Mouse (Mus musculus) testis, postnatal 14 days (tissue): Measurements from ENCODE around the gene H2-Ab1.

ENCODE experiments used
- DNase-seq: peaks from one replicate; pipeline ENCODE4 v3.0.0; 2021; ENCODE audit warnings: low spot score

H2-Ab1 gene

DNA sequence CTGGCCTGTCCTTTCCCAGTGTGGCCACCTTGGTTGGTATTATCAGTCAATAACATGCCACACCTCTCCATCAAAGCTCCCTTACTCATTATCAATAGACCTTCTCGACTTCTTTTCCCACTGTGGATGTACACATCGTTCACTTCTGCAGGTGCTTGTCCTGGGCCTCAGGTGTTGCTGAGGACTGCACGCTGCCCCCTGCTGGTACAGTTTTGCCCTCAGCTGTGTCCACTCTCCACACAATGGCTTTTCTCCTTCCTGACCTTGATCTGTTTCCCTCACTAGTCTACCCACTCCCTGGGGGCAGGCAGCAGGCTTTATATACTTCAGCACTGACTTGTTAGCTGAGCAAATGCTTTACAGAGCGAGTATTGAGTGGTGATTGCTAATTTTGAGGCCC, 28.4 kb downstream of the H2-Ab1 start:
- no peak for DNase-seq

DNA sequence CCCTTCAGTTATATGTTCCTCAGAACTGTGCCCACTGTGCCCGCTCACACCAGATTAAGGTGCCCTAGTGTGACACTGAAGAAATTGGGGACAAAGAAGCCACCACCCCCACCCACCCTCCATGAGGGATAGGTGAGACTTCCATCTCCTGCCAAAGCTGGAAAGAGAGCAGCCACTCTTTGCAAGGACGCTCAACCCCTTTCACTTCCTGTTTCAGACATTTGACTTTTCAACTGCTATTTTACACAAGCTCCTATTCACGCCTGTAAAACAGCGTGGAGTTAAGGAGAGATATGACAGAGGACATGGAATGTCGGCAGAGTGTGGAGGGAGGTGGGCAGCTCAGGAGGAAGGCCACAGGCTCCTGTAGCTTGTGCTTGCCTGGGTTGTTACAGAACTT, 29.0 kb downstream of the H2-Ab1 start:
- no peak for DNase-seq

DNA sequence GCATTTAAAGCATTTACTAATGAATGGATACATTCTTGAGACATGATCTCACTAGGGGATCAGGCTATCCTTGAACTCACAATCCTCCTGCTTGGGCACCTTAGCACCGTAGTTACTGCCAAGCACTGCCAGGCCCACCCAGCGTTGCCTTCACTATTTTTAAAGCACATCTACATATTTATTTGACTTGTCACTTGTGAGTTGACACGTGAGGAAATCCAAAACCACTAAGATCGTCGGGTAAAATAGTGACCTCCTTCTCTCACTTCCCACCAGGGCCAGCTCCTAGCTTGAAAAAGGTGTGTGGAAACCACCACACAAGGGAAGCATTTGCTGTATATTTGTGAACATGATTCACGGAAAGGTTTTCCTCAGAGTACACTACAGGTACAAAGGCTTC, 29.5 kb downstream of the H2-Ab1 start:
- no peak for DNase-seq

DNA sequence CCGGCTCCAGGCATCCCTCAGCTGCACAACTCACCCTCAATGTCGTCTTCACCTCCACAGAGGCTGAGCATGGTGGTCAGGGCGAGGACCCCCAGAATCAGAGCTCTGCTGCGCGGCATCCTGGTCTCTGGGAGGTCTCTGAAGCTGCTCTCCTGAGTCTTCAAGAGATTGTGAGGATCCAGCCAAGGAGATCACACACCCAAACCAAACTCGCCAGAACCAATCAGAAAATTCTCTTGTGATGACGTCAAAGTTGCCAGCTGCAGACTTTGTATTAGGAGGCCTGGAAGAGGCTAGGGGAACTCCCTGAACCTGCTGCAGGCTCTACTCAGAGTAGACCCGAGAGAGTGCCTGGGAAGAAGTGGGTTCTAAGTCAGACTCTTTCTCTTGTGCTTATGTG, 30.2 kb downstream of the H2-Ab1 start, which contains the start of gene H2-Aa:
Gene H2-Aa, minus strand, starts transcription at position 176 of the 400 bp plus-strand sequence.
- DNase-seq, result peak; percentile 65

DNA sequence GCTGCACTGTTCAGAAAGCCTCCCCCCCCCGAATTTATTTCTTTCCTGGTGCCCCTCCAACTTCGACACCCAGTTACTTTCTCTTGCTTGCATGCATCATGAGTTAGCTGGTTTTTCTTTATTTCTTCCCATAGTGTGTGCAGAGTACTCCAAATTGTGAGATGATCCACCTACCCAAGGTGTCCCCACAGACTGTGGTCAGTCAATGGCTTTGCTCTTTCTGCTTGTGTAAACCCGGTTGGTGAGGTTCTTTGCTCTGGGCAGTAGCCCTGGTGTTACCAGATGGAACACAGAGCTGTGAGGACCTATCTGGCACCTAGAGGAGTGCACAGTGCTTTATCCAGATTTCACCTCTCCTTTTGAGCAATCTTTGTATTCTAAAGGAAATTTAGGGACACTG, 30.6 kb downstream of the H2-Ab1 start:
- no peak for DNase-seq

DNA sequence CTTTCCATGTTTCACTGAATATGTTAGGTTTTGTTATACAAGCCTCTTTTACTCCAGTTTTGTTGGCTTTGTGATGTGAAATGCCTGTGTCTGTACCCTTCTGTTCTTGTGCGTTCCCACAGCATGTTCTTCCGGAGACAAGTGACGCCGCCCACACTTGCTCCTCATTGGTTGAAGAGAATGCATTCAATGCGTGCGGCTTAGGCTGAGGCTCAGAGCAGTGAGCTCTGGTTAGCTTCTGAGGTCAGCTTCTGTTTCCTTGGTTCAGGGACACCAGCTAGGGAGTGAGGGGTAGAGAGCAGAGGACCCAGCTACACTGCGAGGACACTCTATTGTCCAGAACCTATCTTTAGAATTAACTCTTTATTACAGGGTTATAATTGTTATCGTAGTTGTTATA, 34.1 kb downstream of the H2-Ab1 start:
- peak; percentile 60 for DNase-seq

DNA sequence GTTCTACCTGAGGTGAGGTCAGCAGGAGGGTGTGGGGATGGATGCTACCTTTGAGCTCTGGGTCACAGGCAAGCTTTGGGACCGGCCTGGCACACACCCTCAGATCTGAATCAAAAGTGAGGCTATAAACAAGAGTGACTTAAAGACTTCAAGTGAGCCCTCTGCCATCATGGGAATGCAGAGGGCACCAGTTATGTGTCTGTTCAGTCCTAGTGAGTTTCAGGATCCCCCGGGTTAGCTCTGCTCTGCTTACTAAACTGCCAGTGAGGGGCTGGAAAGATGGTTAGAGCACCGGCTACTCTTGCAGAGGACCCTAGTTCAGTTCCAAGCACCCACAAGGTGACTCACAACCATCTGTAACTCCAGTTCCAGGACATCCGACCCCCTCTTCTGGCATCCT, 35.1 kb downstream of the H2-Ab1 start:
- DNase-seq, result no peak

DNA sequence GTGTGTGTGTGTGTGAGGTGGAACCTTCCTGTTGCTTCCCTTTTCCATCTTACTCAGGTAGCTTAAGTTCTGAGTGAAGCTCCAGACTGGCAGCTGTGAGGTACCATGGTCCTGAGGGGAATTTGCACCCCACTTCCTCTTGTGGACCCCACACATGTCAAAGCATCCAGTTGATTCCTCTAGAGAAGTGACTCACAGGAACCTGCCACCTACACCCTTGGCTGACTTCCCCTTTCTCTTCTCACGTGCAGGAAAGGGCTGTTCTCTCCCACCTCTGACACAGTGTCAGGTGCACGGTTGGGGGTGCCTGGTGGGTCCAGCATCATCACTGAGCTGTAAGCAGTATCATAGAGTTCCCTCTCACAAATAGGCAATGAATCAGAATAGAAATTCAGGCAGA, 36.0 kb downstream of the H2-Ab1 start:
- no peak for DNase-seq

DNA sequence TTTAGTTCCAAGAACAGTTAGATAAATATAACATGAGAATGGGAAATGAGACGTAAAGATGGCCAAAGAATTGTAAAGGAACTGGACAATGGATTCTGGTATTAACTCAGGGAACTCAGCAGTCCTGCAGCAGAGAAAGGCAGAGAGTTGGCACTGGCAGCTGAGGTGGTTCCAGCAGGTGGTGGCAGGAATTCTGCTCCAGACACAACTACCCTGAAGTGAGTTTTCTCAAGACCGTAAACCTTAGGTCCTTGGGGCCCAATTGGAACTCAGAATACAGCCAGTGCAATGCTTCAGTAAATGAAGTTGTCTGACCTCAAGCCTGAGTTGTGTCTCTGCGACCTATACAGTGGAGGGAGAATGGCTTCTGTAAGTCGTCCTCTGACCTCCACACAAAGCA, 36.8 kb downstream of the H2-Ab1 start:
- DNase-seq, result no peak

DNA sequence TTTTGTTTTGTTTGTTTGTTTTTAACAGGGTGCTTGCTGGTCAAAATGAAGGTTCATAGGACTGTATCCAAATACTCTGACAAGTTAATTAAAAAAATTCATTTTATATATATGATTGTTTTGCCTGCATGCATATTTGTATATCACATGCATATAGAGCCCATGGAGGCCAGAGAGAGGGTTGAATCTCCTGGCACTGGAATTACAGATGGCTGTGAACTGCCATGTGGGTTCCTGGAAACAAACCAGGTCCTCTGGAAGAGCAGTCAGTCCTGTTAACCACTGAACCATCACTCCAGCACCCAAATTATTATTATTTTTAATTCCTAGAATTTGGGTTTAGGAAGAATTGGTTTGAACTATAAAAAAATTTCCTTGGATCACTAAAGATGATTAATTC, 37.8 kb downstream of the H2-Ab1 start:
- no peak for DNase-seq

DNA sequence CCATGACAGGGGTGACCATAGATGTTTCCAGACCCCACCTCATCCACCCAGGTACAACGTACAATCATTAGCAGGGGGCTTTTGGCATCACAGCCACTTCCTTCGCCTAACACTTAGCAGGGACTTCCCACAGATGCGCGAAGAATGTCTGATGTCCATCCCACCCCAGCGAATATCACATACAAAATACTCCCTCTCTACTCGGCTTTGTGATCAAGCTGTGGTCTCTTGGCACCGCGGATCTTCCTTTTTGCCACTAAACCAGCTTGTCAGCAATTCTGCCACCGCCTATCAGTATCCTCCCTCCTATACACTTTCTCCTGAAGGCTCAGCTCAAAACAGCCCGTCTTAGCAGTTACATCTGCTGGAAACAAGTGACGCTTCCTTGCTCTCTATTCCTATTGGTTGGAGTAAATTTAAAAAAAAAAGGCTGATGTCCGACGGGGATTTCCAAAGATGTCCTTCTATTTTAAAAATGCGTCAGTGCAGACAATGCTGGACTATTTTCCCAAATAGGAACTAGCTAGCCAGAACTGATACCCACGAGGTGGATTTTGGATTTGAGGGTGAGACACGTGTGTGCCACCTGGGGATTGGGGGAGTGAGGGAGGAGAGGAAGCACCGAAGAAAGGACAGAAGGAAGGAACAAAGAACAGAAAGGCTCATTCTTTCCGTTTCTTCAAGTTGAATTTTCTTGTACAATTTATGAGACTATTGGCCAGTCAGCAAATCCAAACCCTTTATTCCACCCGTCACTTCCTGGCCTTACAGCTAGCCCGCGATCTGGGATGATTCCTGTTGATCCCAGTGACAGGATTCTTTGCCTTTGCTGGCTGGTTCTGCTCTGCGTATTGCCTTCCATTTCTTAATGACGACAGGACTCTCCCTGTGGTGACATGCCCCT, 38.7 kb downstream of the H2-Ab1 start:
- no peak for DNase-seq

DNA sequence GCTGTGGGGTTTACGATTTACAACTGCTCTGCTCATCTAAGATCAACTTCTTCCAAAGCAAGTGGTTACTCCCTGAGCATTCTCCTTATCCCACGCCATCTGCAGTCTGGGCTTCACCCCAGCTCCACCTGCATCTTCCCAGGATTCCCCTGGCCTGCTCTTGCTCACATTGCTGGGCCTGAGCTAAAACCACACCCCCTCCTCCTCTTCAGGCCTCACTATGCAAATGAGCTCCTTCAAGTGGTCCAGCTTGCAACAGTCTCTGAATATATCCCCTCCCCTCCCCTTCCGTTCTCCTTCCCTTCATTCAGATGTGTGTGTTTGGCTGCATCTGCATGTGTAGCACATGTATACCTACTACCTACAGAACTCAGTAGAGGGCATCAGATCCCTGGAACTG, 41.9 kb downstream of the H2-Ab1 start:
- no peak for DNase-seq

DNA sequence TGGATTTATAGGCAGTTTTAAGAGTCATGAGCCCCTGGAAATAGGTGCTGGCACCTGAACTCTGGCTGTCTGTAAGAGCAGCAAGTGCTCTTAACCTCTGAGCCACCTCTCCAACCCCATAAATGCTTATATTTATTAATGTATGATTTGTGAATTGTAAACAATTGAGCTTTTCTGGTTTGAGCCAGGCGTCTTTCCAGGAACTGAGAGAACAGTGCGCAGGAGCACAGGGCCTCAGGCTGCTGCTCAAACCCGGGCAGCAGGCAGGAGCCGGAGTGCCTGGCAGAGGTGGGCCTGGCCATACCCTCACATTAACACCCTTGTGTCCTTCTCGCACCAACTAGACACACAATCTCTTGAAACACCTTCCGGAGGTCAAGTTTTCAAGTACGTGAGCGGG, 42.6 kb downstream of the H2-Ab1 start:
- DNase-seq, result no peak

DNA sequence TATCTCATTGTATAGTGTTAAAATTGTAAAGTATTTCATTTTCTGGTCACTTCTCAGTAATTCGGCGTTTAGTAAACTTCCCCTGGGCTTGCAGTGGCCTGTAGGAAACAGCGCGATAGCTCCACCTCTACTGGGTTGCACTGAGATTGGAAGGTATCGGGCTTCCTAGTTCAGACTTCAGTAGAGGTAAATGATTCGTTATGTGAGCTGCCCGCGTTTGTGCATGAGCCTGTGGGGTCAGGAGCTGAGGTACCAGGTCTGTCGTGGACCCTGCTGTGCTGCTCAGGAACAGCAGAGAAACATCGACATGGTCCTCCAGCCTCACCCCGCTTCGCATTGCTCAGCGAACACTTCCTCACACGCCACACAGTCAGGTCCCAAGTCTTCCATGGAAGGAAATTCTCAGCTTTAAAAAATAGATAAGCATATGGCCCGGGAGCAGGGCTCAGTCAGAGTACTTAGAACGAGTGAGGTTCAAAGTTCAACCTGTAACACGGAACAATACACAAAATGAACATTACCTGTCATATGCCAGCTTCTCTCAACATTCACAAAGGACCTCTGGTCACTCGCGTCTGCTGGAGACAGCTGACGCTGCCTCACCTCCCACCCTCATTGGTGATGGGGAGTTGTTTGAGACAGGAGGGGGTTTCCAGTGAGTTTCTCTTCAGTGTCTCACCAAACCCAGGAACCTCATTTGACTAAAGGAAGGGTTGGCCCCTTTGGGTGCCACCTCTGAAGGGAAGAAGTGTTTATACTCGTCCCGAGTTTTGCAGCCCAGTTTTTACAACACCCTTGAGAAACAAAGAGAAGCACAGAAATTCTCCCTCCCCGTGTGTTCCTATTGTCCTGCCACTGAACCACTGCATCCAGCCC, 43.4 kb downstream of the H2-Ab1 start:
- no peak for DNase-seq

DNA sequence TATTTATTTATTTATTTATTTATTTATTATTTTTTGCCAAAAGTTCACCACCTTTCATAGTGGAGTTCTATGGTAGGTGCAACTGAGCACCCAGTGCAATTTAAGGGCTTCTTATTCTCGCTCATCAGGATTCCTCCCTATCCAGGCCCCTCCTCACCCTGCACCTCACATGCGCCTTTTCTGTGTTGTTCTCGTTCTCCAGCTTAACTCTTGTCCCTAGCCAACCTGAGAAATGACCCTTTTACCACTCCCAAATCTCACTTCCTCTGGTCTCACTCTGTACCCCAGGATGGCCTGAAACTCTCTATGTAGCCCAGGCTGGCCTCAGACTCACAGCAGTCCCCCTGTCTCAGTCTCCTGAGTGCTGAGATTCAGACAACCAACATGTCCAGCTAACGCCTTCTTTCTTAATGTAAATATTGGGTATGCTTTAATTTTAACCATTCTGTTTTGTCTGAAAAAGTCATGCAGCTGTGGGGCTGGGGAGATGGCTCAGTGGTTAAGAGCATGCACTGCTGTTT, 44.2 kb downstream of the H2-Ab1 start:
- no peak for DNase-seq

DNA sequence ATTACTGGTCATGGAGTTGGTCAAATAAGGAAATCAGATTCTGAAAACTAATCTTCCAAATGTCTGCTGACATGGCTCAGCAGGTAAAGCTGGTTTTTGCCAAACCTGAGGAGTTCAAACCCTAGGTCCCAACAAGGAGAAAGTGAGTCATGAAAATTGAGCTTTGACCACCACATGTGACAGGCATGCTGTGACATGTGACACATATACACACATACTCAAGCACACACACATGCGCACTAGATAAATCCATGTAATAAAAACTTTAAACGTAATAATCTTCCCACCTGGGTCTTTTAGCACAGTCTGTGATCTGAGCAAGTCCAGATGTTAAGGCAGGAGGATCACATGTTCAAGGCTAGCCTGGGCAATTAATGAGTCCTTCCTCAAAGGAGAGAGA, 46.3 kb downstream of the H2-Ab1 start:
- DNase-seq, result no peak

DNA sequence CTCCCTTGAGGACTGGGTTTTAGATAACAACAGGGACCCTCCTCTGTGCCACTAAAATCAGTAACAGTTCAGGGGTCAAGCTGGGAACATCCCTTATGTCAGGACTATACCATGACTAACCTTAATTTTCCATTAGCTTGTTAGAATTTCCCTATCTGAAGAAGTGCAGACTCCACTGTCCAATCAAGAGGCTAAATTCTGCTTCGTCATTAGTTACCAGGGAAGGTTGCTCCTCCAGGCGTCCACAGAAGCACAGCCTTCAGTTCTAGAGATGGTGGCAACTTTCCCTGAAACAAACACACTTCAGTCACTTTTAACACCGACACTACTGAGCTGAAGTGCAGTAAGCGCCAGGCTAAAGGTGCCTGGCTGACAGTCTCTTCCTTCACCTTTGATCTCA, 47.3 kb downstream of the H2-Ab1 start:
- DNase-seq, result peak; percentile 52

DNA sequence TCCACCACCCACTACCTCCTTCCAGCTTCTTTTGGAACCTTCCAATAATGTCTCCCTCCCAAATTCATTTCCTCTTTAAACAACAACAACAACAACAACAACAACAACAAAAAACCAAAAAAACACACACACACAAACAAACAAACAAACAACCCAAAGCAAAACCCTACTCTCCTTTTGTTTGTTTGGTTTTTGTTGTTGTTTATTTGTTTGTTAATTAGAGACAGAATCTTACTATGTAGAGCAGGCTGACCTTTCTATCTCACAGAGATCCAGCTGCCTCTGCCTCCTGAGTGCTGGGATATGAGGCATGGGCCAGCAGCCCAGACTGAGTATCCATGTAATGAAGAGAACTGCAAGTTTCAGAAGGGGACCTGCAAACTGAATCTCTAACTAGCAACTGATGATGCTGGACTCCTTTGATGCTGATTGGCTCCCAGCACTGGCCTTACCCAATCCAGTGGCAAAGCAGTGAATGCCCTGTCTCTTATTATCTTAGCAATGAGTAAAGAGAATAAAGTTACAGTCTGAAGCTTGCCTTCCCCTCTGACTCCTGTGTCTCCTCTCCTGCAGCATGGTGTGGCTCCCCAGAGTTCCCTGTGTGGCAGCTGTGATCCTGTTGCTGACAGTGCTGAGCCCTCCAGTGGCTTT, 48.0 kb downstream of the H2-Ab1 start, which contains the start of gene H2-Eb1:
Gene H2-Eb1, plus strand, starts transcription at position 488 of the 651 bp plus-strand sequence.
- DNase-seq, result peak; percentile 82

DNA sequence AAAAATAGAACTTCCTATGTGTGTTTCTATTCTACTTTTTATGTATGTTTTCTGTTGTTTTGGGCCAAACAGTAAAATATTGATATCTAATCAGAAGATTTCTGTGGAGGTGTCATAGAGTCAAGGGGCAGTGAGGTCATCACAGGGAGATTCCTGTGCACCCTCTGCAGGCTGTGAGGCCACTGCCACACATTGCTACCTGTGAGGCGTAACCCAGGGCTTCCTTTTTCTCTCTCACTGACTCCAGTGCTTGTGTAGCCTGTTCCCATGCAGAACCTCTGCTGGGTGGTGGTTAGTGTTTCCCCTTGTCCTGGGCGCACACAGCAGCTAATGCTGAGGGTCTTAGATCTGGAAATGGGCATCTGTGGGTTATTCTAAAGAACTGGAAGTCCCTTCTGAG, 48.9 kb downstream of the H2-Ab1 start:
- DNase-seq, result no peak

DNA sequence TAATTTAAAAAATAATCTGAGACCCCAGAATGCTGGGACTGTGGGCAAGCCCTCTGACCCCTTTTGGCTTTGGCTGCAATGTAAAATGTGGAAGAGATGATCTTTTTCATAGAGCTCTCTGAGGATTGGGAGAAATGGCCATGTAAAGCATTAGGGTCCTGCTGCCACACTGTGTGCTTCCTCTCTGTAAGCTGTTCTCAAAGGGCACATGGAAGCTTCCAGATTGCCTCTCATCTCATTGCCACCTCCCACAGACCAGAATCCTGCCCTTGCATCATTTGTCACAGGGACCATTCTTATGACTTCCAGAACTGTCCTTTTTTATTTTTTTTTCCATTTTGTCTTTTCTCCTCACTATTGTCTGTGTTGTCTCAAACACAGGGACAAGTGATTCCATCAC, 49.7 kb downstream of the H2-Ab1 start:
- no peak for DNase-seq

DNA sequence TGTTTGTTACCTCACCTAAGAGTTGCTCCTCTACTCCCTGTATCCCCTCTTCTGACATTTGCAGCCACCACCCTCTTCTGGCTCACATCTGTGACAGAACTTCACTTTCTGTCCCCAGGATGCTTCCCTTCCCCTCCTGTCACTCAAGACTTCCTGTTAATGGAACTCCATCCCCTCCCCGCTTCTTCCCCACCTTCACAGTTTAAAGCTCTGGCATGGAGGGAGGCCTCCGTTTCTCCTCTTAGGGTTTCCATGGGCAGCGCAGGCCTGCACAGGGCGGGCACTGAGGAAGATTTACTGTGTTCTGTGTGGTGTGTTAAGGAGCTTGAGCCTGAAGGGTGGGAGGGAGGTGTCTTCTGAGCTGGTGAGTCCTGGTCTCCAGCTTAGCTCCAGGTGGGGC, 50.7 kb downstream of the H2-Ab1 start:
- no peak for DNase-seq

DNA sequence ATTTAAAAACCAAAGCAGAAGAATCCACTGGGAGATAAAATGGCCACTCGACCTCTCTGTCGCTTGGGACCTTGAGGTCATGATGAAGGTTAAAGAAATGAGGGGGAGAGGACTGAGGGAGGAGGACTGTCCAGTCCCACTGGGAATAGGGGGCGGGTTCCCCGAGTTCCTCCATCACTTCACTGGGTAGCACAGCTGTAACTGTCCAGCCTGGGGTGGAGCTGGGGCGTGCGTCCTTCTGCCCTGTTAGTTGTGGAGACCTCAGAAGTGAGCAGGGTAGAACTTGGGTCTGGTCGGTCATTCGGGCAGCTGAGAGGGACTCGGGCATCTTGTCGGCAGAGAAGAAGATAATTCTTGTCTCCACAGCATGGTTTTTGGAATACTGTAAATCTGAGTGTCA, 51.7 kb downstream of the H2-Ab1 start:
- no peak for DNase-seq
